In the genomic region with DNA sequence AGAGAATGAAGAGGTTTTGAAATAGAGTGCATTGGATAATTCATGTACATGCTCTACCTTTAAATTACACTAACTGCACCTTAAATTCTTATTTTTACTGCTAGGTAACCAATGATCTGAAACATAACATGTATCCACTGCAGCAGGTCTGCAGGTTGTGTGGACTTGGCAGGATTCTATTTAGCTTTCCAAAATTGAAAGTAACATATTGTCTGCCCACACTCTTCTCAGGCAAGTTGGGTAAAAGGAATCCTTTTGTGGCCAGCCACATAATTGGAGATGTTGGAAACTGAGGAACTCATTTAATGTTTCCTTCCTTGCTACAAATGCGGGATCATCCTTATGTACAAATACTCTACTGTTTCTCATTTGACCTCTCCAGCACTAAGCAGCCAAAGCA, we compare ENCODE assay signal across 31 mouse cellular contexts.
"Had no signal": no experiment of that assay in that cellular context is flagged by ENCODE, and none has a peak within 500 bp of the region (broad histone marks: within the 10 kb centered on the region; RNA-seq: fewer than 3 reads in every experiment).

No protein-coding gene starts in this region.

- H3K36me3 ChIP-seq: limb, embryonic 10.5 days; limb, embryonic 12.5 days; limb, embryonic 13.5 days; limb, embryonic 15.5 days; liver, embryonic 12.5 days; liver, embryonic 13.5 days; liver, embryonic 15.5 days; lung, embryonic 15.5 days; midbrain, embryonic 10.5 days; midbrain, embryonic 12.5 days; midbrain, embryonic 13.5 days; midbrain, embryonic 15.5 days had no signal

- ATAC-seq: liver, embryonic 12.5 days; liver, postnatal 0 days; lung, postnatal 0 days; midbrain, embryonic 13.5 days; midbrain, embryonic 15.5 days; midbrain, embryonic 16.5 days had no signal

- H3K4me1 ChIP-seq: limb, embryonic 10.5 days; limb, embryonic 12.5 days; limb, embryonic 13.5 days; limb, embryonic 15.5 days; liver, embryonic 12.5 days; liver, embryonic 13.5 days; liver, embryonic 15.5 days; lung, embryonic 15.5 days; megakaryocyte, embryonic 14.5 days; midbrain, embryonic 10.5 days; midbrain, embryonic 12.5 days; midbrain, embryonic 13.5 days; midbrain, embryonic 15.5 days had no signal

- H3K27me3 ChIP-seq: limb, embryonic 12.5 days; limb, embryonic 13.5 days; limb, embryonic 15.5 days; liver, embryonic 12.5 days; liver, embryonic 13.5 days; liver, embryonic 15.5 days; lung, embryonic 15.5 days; megakaryocyte, embryonic 14.5 days; midbrain, embryonic 12.5 days; midbrain, embryonic 13.5 days; midbrain, embryonic 15.5 days had no signal

- H3K4me3 ChIP-seq: limb, embryonic 10.5 days; limb, embryonic 12.5 days; limb, embryonic 13.5 days; limb, embryonic 15.5 days; liver, embryonic 12.5 days; liver, embryonic 13.5 days; liver, embryonic 15.5 days; lung, embryonic 15.5 days; megakaryocyte, embryonic 14.5 days; midbrain, embryonic 10.5 days; midbrain, embryonic 12.5 days; midbrain, embryonic 13.5 days; midbrain, embryonic 15.5 days; myocyte had no signal

- H3K9ac ChIP-seq: limb, embryonic 12.5 days; limb, embryonic 13.5 days; limb, embryonic 15.5 days; liver, embryonic 12.5 days; liver, embryonic 13.5 days; liver, embryonic 14.5 days; liver, embryonic 15.5 days; liver, postnatal 0 days; lung, embryonic 14.5 days; lung, embryonic 15.5 days; midbrain, embryonic 12.5 days; midbrain, embryonic 13.5 days; midbrain, embryonic 15.5 days had no signal

- H3K27ac ChIP-seq: limb, embryonic 10.5 days; limb, embryonic 12.5 days; limb, embryonic 13.5 days; limb, embryonic 15.5 days; liver, embryonic 12.5 days; liver, embryonic 13.5 days; liver, embryonic 14.5 days; liver, embryonic 15.5 days; lung, embryonic 15.5 days; macrophage; midbrain, embryonic 10.5 days; midbrain, embryonic 12.5 days; midbrain, embryonic 13.5 days; midbrain, embryonic 15.5 days had no signal

- H3K4me2 ChIP-seq: limb, embryonic 12.5 days; limb, embryonic 13.5 days; limb, embryonic 15.5 days; liver, embryonic 11.5 days; liver, embryonic 12.5 days; liver, embryonic 13.5 days; liver, embryonic 15.5 days; lung, embryonic 14.5 days; lung, embryonic 15.5 days; midbrain, embryonic 11.5 days; midbrain, embryonic 12.5 days; midbrain, embryonic 13.5 days; midbrain, embryonic 15.5 days had no signal

- H3K9me3 ChIP-seq: limb, embryonic 10.5 days; limb, embryonic 12.5 days; limb, embryonic 13.5 days; limb, embryonic 15.5 days; liver, embryonic 12.5 days; liver, embryonic 13.5 days; liver, embryonic 15.5 days; lung, embryonic 15.5 days; midbrain, embryonic 10.5 days; midbrain, embryonic 12.5 days; midbrain, embryonic 13.5 days; midbrain, embryonic 15.5 days had no signal

- DNase-seq: left cerebral cortex, postnatal 4 days; liver; liver, embryonic 13.5 days; liver, postnatal 0 days; lung, adult 18-20 months; lung, adult 2 months; lung, embryonic 14.5 days; lung, postnatal 10 days; lung, postnatal 14 days; lung, postnatal 36 days; lung, postnatal 4 days; midbrain, embryonic 14.5 days had no signal
